In the genomic region with DNA sequence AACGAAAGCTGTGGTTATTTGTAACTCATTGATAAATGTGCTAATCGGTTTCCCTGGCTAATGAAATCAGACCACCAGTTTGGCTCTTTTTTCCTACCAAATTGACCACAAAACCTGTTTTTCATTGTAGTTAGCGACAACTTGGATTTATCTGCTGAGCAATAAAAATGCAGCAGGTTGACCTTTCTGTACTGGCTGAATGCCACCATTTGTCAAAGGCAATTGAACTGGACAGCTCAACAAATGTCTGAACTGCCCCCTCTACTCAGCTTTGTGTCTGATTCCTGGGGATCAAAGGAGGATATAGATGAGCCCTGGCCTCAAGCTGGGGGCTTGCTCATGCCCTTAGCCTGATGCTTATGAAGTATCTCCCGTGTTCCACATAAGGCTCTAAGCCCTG, we compare ENCODE assay signal across 17 mouse cellular contexts.
A peak's percentile ranks its signal among the peaks of the same experiment; 100 is the strongest.
DNase-seq lines count a peak whose midpoint lies in the region; ATAC-seq and TF ChIP-seq lines count a peak whose summit lies in the region.
"Had no signal": no experiment of that assay in that cellular context is flagged by ENCODE, and none has a peak within 500 bp of the region (broad histone marks: within the 10 kb centered on the region; RNA-seq: fewer than 3 reads in every experiment).

No protein-coding gene starts in this region.

- no peak overlapping the region for H3K9ac ChIP-seq in hindbrain, embryonic 11.5 days (ENCODE audit: low read depth, low read length)
- no peak overlapping the region for H3K9ac ChIP-seq in hindbrain, embryonic 14.5 days
- H3K9ac ChIP-seq: heart, embryonic 13.5 days; hindbrain, embryonic 15.5 days; liver, embryonic 15.5 days had no signal

- DNase-seq in hindbrain, embryonic 11.5 days (ENCODE audit: low spot score): peak; percentile 41
- no peak for DNase-seq in hindbrain, embryonic 14.5 days (ENCODE audit: low spot score)
- DNase-seq in MN1 (ENCODE audit: low spot score): peak; percentile 25
- peak; percentile 41 for DNase-seq in brain, embryonic 14.5 days (ENCODE audit: low read depth)
- DNase-seq in mesoderm, embryonic 11.5 days (ENCODE audit: low read depth, low spot score): peak; percentile 77
- DNase-seq in c-Kit-positive CD71-positive TER-119-positive erythroid progenitor cells, embryonic 14.5 days (ENCODE audit: low spot score): no peak
- no peak for DNase-seq in heart, adult 18-20 months
- DNase-seq: cerebellum, postnatal 36 days; kidney, postnatal 14 days; right cerebral cortex, postnatal 25 days; thymus, postnatal 25 days had no signal

- WGBS in hindbrain, embryonic 11.5 days: 24% methylated on average over 4 of the region's 4 CpGs
- 14% methylated on average over 4 of the region's 4 CpGs for WGBS in hindbrain, embryonic 14.5 days

- no peak overlapping the region for H3K4me2 ChIP-seq in hindbrain, embryonic 11.5 days (replicated peaks; ENCODE audit: low read depth, low read length)
- no peak overlapping the region for H3K4me2 ChIP-seq in hindbrain, embryonic 14.5 days (replicated peaks)
- H3K4me2 ChIP-seq: heart, embryonic 13.5 days; hindbrain, embryonic 15.5 days; liver, embryonic 15.5 days had no signal

- TF ChIP-seq CTCF in brain, embryonic 14.5 days (IDR thresholded peaks at IDR 0.05; ENCODE audit: borderline replicate concordance, extremely low read depth, insufficient read depth, insufficient read length): no peak

- no peak for TF ChIP-seq POLR2A in brain, embryonic 14.5 days (IDR thresholded peaks at IDR 0.05; ENCODE audit: borderline replicate concordance, extremely low read depth, insufficient read depth, insufficient read length, poor library complexity, severe bottlenecking)

- H3K36me3 ChIP-seq in hindbrain, embryonic 11.5 days (ENCODE audit: control insufficient read depth, insufficient read depth, low read length): no peaks in the 10 kb centered on the region
- no peaks in the 10 kb centered on the region for H3K36me3 ChIP-seq in hindbrain, embryonic 14.5 days (replicated peaks; ENCODE audit: control insufficient read depth, insufficient read depth)
- H3K36me3 ChIP-seq: heart, embryonic 13.5 days; hindbrain, embryonic 15.5 days; liver, embryonic 15.5 days had no signal

- H3K9me3 ChIP-seq in hindbrain, embryonic 11.5 days (ENCODE audit: control insufficient read depth, low read length): no peaks in the 10 kb centered on the region
- no peaks in the 10 kb centered on the region for H3K9me3 ChIP-seq in hindbrain, embryonic 14.5 days (ENCODE audit: control insufficient read depth, low read length)
- H3K9me3 ChIP-seq: heart, embryonic 13.5 days; hindbrain, embryonic 15.5 days; liver, embryonic 15.5 days had no signal

- H3K27me3 ChIP-seq in hindbrain, embryonic 11.5 days (ENCODE audit: control insufficient read depth, insufficient read depth, low read length): peaks cover 60% of the 10 kb centered on the region
- H3K27me3 ChIP-seq in hindbrain, embryonic 14.5 days (ENCODE audit: control insufficient read depth, insufficient read depth, low read length): peaks cover 66% of the 10 kb centered on the region
- H3K27me3 ChIP-seq: heart, embryonic 13.5 days; liver, embryonic 15.5 days had no signal

- ATAC-seq in hindbrain, embryonic 11.5 days (ENCODE audit: low FRiP score): no peak
- ATAC-seq in hindbrain, embryonic 14.5 days (ENCODE audit: low FRiP score): no peak
- ATAC-seq in erythroblast, adult 5-6 weeks (replicated peaks; ENCODE audit: low FRiP score, poor library complexity, severe bottlenecking): no peak
- ATAC-seq: CD4-positive, CD25-positive, alpha-beta regulatory T cell, adult 4 months had no signal

- no peak overlapping the region for H3K4me3 ChIP-seq in hindbrain, embryonic 11.5 days (ENCODE audit: low read depth, low read length)
- no peak overlapping the region for H3K4me3 ChIP-seq in hindbrain, embryonic 14.5 days (replicated peaks; ENCODE audit: low read length)
- H3K4me3 ChIP-seq: heart, embryonic 13.5 days; hindbrain, embryonic 15.5 days; liver, embryonic 15.5 days had no signal

- H3K27ac ChIP-seq in hindbrain, embryonic 11.5 days (ENCODE audit: low read depth, low read length): no peak overlapping the region
- H3K27ac ChIP-seq in hindbrain, embryonic 14.5 days: no peak overlapping the region
- H3K27ac ChIP-seq: liver, embryonic 15.5 days; macrophage had no signal

- no peaks in the 10 kb centered on the region for H3K4me1 ChIP-seq in hindbrain, embryonic 11.5 days (replicated peaks; ENCODE audit: control insufficient read depth, insufficient read depth, low read length)
- peaks cover 17% of the 10 kb centered on the region for H3K4me1 ChIP-seq in hindbrain, embryonic 14.5 days (replicated peaks; ENCODE audit: control insufficient read depth, insufficient read depth, low read length)
- H3K4me1 ChIP-seq: liver, embryonic 15.5 days had no signal

Comparison
In these comparisons a context has a peak if more than half of its experiments do, and no peak if none do; other contexts are left out.
1. DNase-seq: peak in hindbrain, embryonic 11.5 days (single experiment), MN1 (single experiment), brain, embryonic 14.5 days (single experiment) and mesoderm, embryonic 11.5 days (single experiment); none in hindbrain, embryonic 14.5 days (single experiment), c-Kit-positive CD71-positive TER-119-positive erythroid progenitor cells, embryonic 14.5 days (single experiment) and heart, adult 18-20 months (0 of 2).